Comparison of ENCODE assay signal across 8 mouse cellular contexts in genomic region chr1:144004741-144005140, GRCm38 (mm10). TPM values are rescaled to one million over a fixed set of nuclear protein-coding genes. Genes with fewer than 3 reads are reported as not detected.
DNase-seq lines count a peak whose midpoint lies in the region; ATAC-seq and TF ChIP-seq lines count a peak whose summit lies in the region.

No protein-coding gene starts in this region.

- dilution Hi-C loops in CH12.LX (cut with MboI; ENCODE audit: extremely low pct_ligation_motif_present, extremely low pct_unique_long_range_greater_than_20kb, low sequenced_read_pairs), result no loop called here

- H3K4me2 ChIP-seq in CH12.LX (ENCODE audit: insufficient read depth, low read depth, poor library complexity, severe bottlenecking), result peak overlapping the region; percentile 65
- H3K4me2 ChIP-seq in liver, embryonic 11.5 days, result peak overlapping the region; percentile 93

- peak; percentile 28 for DNase-seq in heart, adult 8-10 months (ENCODE audit: low spot score)
- DNase-seq in heart, postnatal 14 days, result no peak
- no peak for DNase-seq in CH12.LX (ENCODE audit: extremely low read depth)
- peak; percentile 52 for DNase-seq in embryonic facial prominence, embryonic 10.5 days (ENCODE audit: low spot score)
- peak; percentile 11 for DNase-seq in heart, postnatal 4 days
- peak; percentile 31 for DNase-seq in liver, embryonic 11.5 days (ENCODE audit: low spot score)
- peak; percentile 41 for DNase-seq in right cerebral cortex, postnatal 25 days
- no peak for DNase-seq in urinary bladder, postnatal 4 days (ENCODE audit: low spot score in 2 of 2)

- TF ChIP-seq CTCF in CH12.LX (conservative IDR thresholded peaks at IDR 0.05 in 1 of 2, IDR thresholded peaks at IDR 0.05 in 1 of 2; ENCODE audit: low read depth in 2 of 2, low read length in 2 of 2), result no peak

- 4% methylated on average over 9 of the region's 9 CpGs for WGBS in embryonic facial prominence, embryonic 10.5 days
- 3% methylated on average over 9 of the region's 9 CpGs for WGBS in liver, embryonic 11.5 days

- in situ Hi-C loops in CH12.LX (cut with MboI; ENCODE audit: low pct_ligation_motif_present, low pct_unique_long_range_greater_than_20kb, low sequenced_read_pairs), result loop anchor here (10.0 to 25.0 kb wide), 2 partner anchors 183 to 190 kb away; partner anchors contain the start of gene Rgs13

- H3K27ac ChIP-seq in CH12.LX (ENCODE audit: insufficient read depth, low read depth), result no peak overlapping the region
- peak overlapping the region; percentile 87 for H3K27ac ChIP-seq in embryonic facial prominence, embryonic 10.5 days (replicated peaks)
- H3K27ac ChIP-seq in liver, embryonic 11.5 days (ENCODE audit: low read depth, low read length), result no peak overlapping the region

- no peaks in the 10 kb centered on the region for H3K27me3 ChIP-seq in CH12.LX (replicated peaks)
- H3K27me3 ChIP-seq in embryonic facial prominence, embryonic 10.5 days (replicated peaks; ENCODE audit: low read depth, poor library complexity, severe bottlenecking), result no peaks in the 10 kb centered on the region
- H3K27me3 ChIP-seq in liver, embryonic 11.5 days (replicated peaks; ENCODE audit: control insufficient read depth, insufficient read depth, low read length), result no peaks in the 10 kb centered on the region

- H3K4me3 ChIP-seq in CH12.LX (replicated peaks in 1 of 3; ENCODE audit: low read depth in 2 of 3, low read length in 2 of 3, poor library complexity in 1 of 3), result peak overlapping the region; percentile 35 to 83 (median 69)
- H3K4me3 ChIP-seq in embryonic facial prominence, embryonic 10.5 days, result peak overlapping the region; percentile 73
- H3K4me3 ChIP-seq in liver, embryonic 11.5 days (ENCODE audit: low read depth, low read length), result peak overlapping the region; percentile 62

- intact Hi-C loops in heart, postnatal 14 days (cut with DNase I), result loop anchor here (10.0 kb wide), 1 partner anchor 200 kb away; no protein-coding TSS in a partner anchor

- peaks cover 0 to 44% of the 10 kb centered on the region in 2 experiments; a peak in 2 of 4 replicates for H3K4me1 ChIP-seq in CH12.LX (ENCODE audit: control insufficient read depth in 1 of 2, insufficient read depth in 2 of 2)
- H3K4me1 ChIP-seq in embryonic facial prominence, embryonic 10.5 days, result peaks cover 32% of the 10 kb centered on the region
- H3K4me1 ChIP-seq in liver, embryonic 11.5 days (replicated peaks; ENCODE audit: control insufficient read depth, insufficient read depth, low read length), result peaks cover 4% of the 10 kb centered on the region

- no peak overlapping the region for H3K9ac ChIP-seq in CH12.LX (ENCODE audit: insufficient read depth, low read depth)
- peak overlapping the region; percentile 48; the same call in 1 of the 2 replicates for H3K9ac ChIP-seq in liver, embryonic 11.5 days (ENCODE audit: low read depth, low read length)

- H3K36me3 ChIP-seq in CH12.LX (replicated peaks in 1 of 2; ENCODE audit: control insufficient read depth in 1 of 2, insufficient read depth in 1 of 2, low read length in 1 of 2), result peaks cover 2 to 13% of the 10 kb centered on the region in 2 experiments
- peaks cover 14% of the 10 kb centered on the region for H3K36me3 ChIP-seq in embryonic facial prominence, embryonic 10.5 days (replicated peaks)
- no peaks in the 10 kb centered on the region for H3K36me3 ChIP-seq in liver, embryonic 11.5 days (ENCODE audit: control insufficient read depth, insufficient read depth, low read length)

- no peak for TF ChIP-seq EP300 in CH12.LX (IDR thresholded peaks at IDR 0.05; ENCODE audit: low read length)

- no peaks in the 10 kb centered on the region for H3K79me2 ChIP-seq in CH12.LX (replicated peaks; ENCODE audit: control insufficient read depth, extremely low read depth, insufficient read depth, poor library complexity, severe bottlenecking)

- ATAC-seq in liver, embryonic 11.5 days (replicated peaks; ENCODE audit: low FRiP score), result no peak

- TF ChIP-seq POLR2A in CH12.LX (IDR thresholded peaks at IDR 0.05; ENCODE audit: low read depth, low read length), result no peak

- no peaks in the 10 kb centered on the region for H3K9me3 ChIP-seq in CH12.LX (replicated peaks; ENCODE audit: low read length)
- H3K9me3 ChIP-seq in embryonic facial prominence, embryonic 10.5 days, result no peaks in the 10 kb centered on the region
- H3K9me3 ChIP-seq in liver, embryonic 11.5 days (ENCODE audit: control insufficient read depth, low read length), result no peaks in the 10 kb centered on the region

- TF ChIP-seq RAD21 in CH12.LX (IDR thresholded peaks at IDR 0.05; ENCODE audit: low read depth, low read length), result no peak

TF ChIP-seq in CH12.LX, 34 proteins besides CTCF, POLR2A, EP300 and RAD21:
- TF ChIP-seq NRF1 (IDR thresholded peaks at IDR 0.05; ENCODE audit: low read depth, low read length) (no peak), ETS1 (conservative IDR thresholded peaks at IDR 0.05; ENCODE audit: low read depth, low read length) (no peak), POLR2AphosphoS2 (IDR thresholded peaks at IDR 0.05; ENCODE audit: low read depth, low read length) (no peak), PAX5 (IDR thresholded peaks at IDR 0.05; ENCODE audit: low read length) (no peak), IRF4 (IDR thresholded peaks at IDR 0.05; ENCODE audit: low read depth, low read length) (no peak), MAZ (IDR thresholded peaks at IDR 0.05; ENCODE audit: low read depth, low read length) (no peak), MXI1 (IDR thresholded peaks at IDR 0.05; ENCODE audit: low read depth, low read length) (no peak), KAT2A (IDR thresholded peaks at IDR 0.05; ENCODE audit: insufficient replicate concordance, low read length) (no peak), ZC3H11A (IDR thresholded peaks at IDR 0.05; ENCODE audit: low read depth, low read length) (no peak), UBTF (IDR thresholded peaks at IDR 0.05; ENCODE audit: low read depth, low read length) (no peak), SIN3A (IDR thresholded peaks at IDR 0.05; ENCODE audit: low read length) (no peak), MEF2A (IDR thresholded peaks at IDR 0.05; ENCODE audit: borderline replicate concordance, low read depth, low read length) (no peak), TCF12 (IDR thresholded peaks at IDR 0.05; ENCODE audit: low read depth, low read length) (no peak), USF1 (IDR thresholded peaks at IDR 0.05; ENCODE audit: low read depth, low read length) (no peak), ZMIZ1 (IDR thresholded peaks at IDR 0.05; ENCODE audit: low read depth, low read length) (no peak), MAFK (IDR thresholded peaks at IDR 0.05; ENCODE audit: insufficient replicate concordance, low read length) (no peak), USF2 (conservative IDR thresholded peaks at IDR 0.05; ENCODE audit: low read depth, low read length) (no peak), RCOR1 (conservative IDR thresholded peaks at IDR 0.05; ENCODE audit: low read depth, low read length) (no peak), SMC3 (IDR thresholded peaks at IDR 0.05; ENCODE audit: low read depth, low read length) (no peak), GABPA (IDR thresholded peaks at IDR 0.05; ENCODE audit: insufficient replicate concordance, low read depth, low read length) (no peak)

RNA-seq across cellular contexts. Expression of gene Rgs2, which starts 0.8 kb away (rescaled TPM):
- total RNA-seq in heart, adult 8-10 months (2022), result 10 to 100 TPM; 25.2 to 45.9 (median 28.4) TPM
- total RNA-seq in heart, postnatal 14 days (2021), result 10 to 100 TPM; 57.4 to 59.9 TPM
- total RNA-seq in CH12.LX (2012; rRNA removed) (3.2 and 3.4 TPM in 2 replicates), CH12.LX (2014; rRNA removed) (10.8 and 11.0 TPM in 2 replicates)
- polyA plus RNA-seq in CH12.LX (2012; ENCODE audit: insufficient read length, low read depth), result 13.1 and 14.7 TPM in 2 replicates
- 33.5 and 38.3 TPM in 2 replicates for polyA plus RNA-seq in embryonic facial prominence, embryonic 10.5 days (2016; fragmentation: Nextera tagmentation; extraction: Ambion mirVana)
- total RNA-seq in heart, postnatal 4 days (2021), result 10 to 100 TPM; 51.0 to 68.0 TPM
- polyA plus RNA-seq in liver, embryonic 11.5 days (2014; fragmentation: Nextera tagmentation; extraction: Ambion mirVana), result 12.5 and 16.7 TPM in 2 replicates

Comparison
In these comparisons a context has a peak if more than half of its experiments do, and no peak if none do; other contexts are left out.
1. DNase-seq: peak in heart, adult 8-10 months (single experiment), embryonic facial prominence, embryonic 10.5 days (single experiment), heart, postnatal 4 days (single experiment), liver, embryonic 11.5 days (single experiment) and right cerebral cortex, postnatal 25 days (single experiment); none in heart, postnatal 14 days (0 of 2), CH12.LX (single experiment) and urinary bladder, postnatal 4 days (0 of 2).
2. Peak in every context shown above with its lines, with median percentiles within 50 percentile points of each other: H3K4me3 ChIP-seq.